Mouse (Mus musculus) embryonic facial prominence, embryonic 10.5 days (tissue): ENCODE data around the gene Zfp668. TPM values are rescaled to one million over a fixed set of nuclear protein-coding genes. Genes with fewer than 3 reads are reported as not detected.
"Not testable (repeated sequence)": the region's sequence is repeated elsewhere in the genome, so short reads cannot be mapped to it uniquely, and the experiment has no call there.

ENCODE experiments used
- DNase-seq: peaks from one replicate; pipeline ENCODE4 v3.0.0-alpha.2; 2017; ENCODE audit warnings: low spot score
- H3K27ac ChIP-seq: fragments of 300-500 bp; sonication (generic); replicated peaks from 2 replicates; pipeline ENCODE4 v1.5.1; 2016; ENCODE audit warnings: mild to moderate bottlenecking
- H3K27me3 ChIP-seq: fragments of 300-500 bp; sonication (generic); replicated peaks from 2 replicates; pipeline ENCODE4 v1.6.1; 2016; ENCODE audit warnings: low read depth, mild to moderate bottlenecking; ENCODE audit not compliant: poor library complexity, severe bottlenecking
- H3K36me3 ChIP-seq: fragments of 300-500 bp; sonication (generic); replicated peaks from 2 replicates; pipeline ENCODE4 v1.6.1; 2016; ENCODE audit warnings: mild to moderate bottlenecking, moderate library complexity
- H3K4me1 ChIP-seq: fragments of 300-500 bp; sonication (generic); 2 replicates; pipeline ENCODE4 v1.6.1; 2016
- H3K4me3 ChIP-seq: fragments of 300-500 bp; sonication (generic); 2 replicates; pipeline ENCODE4 v1.5.1; 2016; ENCODE audit warnings: mild to moderate bottlenecking, moderate library complexity
- H3K9me3 ChIP-seq: fragments of 300-500 bp; sonication (generic); 2 replicates; pipeline ENCODE4 v1.6.1; 2016; ENCODE audit warnings: mild to moderate bottlenecking
- WGBS: fragments of 180-500 bp; shearing (Covaris S2); methylation state at CpG from one replicate; pipeline ENCODE4 v1.1.7; 2016; 5-methylcytosine and 5-hydroxymethylcytosine counted together
- polyA plus RNA-seq: library from polyadenylated mRNA; unstranded; fragments of >200 nt; fragmentation: Nextera tagmentation; extraction: Ambion mirVana; gene quantifications from 2 replicates; pipeline ENCODE4 v1.2.1, GENCODE M21; 2016

Gene Zfp668
- polyA plus RNA-seq, 1 experiment from 2014 or later: 42.5 TPM

DNA sequence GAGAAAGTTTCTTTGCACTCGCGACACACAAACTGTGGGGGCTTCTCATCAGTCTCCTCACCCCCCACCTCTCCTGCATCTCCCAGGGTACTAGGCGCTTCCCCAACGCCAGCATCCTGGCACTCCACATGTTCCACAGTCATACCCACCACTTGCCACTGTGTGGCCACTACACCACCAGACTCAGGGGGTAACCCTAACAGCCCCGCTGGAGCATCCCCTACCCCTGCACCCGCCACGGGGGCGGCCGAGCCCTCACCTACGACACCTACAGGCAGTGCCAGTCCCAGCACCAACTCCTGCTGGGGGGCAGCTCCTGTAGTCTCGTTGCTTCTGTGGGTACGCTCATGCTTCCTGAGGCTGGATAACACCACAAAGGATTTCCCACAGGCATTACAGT lies 10.2 kb downstream of the Zfp668 start:
- Histone ChIP-seq H3K4me3 (0 out of 2 replicates have a peak overlapping the region, but pooled peaks have one; percentile 8), H3K9me3 (no peaks in the 10 kb centered on the region), H3K36me3 (peaks cover 81% of the 10 kb centered on the region), H3K27me3 (no peaks in the 10 kb centered on the region), H3K4me1 (no peaks in the 10 kb centered on the region), H3K27ac (no peak overlapping the region)
- WGBS: 92% methylated on average over 12 of the region's 12 CpGs
- DNase-seq: no peak

DNA sequence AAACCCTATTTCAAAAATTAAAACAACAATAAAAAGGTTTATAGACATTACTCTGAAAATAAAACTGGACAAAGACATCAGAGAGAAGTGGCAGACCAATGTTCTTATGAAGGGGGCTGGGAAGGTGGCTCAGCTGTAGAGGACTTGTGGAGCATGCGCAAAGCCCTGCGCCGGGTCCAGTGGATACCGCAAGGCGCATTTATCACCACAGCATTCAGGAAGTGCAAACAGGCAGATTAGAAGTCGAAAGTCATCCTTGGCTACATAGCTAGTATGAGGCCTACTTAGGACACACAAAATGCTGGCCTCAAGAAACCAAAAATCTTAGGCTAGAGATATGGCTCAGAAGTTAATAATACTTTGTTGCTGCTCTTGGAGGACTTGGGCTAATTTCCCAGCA lies 18.4 kb downstream of the Zfp668 start:
- no peaks in the 10 kb centered on the region for H3K4me1 ChIP-seq
- no peak overlapping the region for H3K27ac ChIP-seq
- no peak overlapping the region for H3K4me3 ChIP-seq
- H3K9me3 ChIP-seq: no peaks in the 10 kb centered on the region
- no peaks in the 10 kb centered on the region for H3K27me3 ChIP-seq
- no peak for DNase-seq
- peaks cover 4% of the 10 kb centered on the region; the same call in 1 of the 2 replicates for H3K36me3 ChIP-seq
- WGBS: 93% methylated on average over 6 of the region's 6 CpGs

- H3K27ac ChIP-seq: no peak overlapping the region
- H3K9me3 ChIP-seq: no peaks in the 10 kb centered on the region
- H3K36me3 ChIP-seq: peaks cover 24% of the 10 kb centered on the region
- no peaks in the 10 kb centered on the region for H3K27me3 ChIP-seq
- no peak for DNase-seq
- 66% methylated on average over 5 of the region's 5 CpGs for WGBS
- H3K4me3 ChIP-seq: no peak overlapping the region
- no peaks in the 10 kb centered on the region for H3K4me1 ChIP-seq
Measured at GRCm38 (mm10) chr7:127850906-127851305, 25.7 kb downstream of the Zfp668 start.

- no peaks in the 10 kb centered on the region for H3K9me3 ChIP-seq
- H3K36me3 ChIP-seq: peaks cover 25% of the 10 kb centered on the region
- DNase-seq: no peak
- H3K4me1 ChIP-seq: no peaks in the 10 kb centered on the region
- no peak overlapping the region for H3K27ac ChIP-seq
- H3K27me3 ChIP-seq: no peaks in the 10 kb centered on the region
- 80% methylated on average over 6 of the region's 6 CpGs for WGBS
- no peak overlapping the region for H3K4me3 ChIP-seq
Measured at GRCm38 (mm10) chr7:127849973-127850875, 26.4 kb downstream of the Zfp668 start.

DNA sequence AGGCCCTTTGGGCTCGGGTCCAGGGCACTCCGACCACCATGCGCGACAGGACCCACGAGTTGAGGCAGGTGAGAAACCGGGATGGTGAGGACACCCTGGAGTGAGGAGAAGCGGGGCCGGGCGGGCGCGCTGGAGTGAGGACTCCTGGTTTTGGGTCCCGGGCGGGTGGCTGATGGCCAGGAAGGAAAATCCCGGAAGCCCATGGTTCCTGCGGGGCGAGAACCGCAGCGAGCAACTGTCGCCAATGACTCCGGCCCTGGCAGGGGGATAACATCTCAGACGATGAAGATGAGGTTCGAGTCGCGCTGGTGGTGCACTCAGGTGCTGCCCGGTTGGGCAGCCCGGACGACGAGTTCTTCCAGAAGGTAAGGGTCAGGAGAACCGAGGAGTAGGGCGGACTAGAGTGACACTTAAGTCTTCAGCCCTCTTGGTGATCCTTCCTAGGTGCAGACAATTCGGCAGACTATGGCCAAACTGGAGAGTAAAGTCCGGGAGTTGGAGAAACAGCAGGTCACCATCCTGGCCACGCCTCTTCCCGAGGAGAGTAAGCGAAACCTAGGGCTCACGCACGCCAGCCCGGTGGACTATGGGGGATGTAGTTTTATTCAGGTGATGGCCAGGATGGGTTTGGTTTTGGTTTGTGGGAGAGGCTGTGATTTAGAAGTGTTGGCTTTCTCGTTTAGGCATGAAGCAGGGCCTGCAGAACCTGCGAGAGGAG lies 34.5 kb downstream of the Zfp668 start:
- H3K9me3 ChIP-seq: no peaks in the 10 kb centered on the region
- peaks cover 29% of the 10 kb centered on the region for H3K36me3 ChIP-seq
- DNase-seq: peak; percentile 77
- peak overlapping the region; percentile 85 for H3K27ac ChIP-seq
- H3K27me3 ChIP-seq: no peaks in the 10 kb centered on the region
- H3K4me1 ChIP-seq: peaks cover 15% of the 10 kb centered on the region
- peak overlapping the region; percentile 77 for H3K4me3 ChIP-seq
- WGBS: under 1% methylated on average over 40 of the region's 40 CpGs

DNA sequence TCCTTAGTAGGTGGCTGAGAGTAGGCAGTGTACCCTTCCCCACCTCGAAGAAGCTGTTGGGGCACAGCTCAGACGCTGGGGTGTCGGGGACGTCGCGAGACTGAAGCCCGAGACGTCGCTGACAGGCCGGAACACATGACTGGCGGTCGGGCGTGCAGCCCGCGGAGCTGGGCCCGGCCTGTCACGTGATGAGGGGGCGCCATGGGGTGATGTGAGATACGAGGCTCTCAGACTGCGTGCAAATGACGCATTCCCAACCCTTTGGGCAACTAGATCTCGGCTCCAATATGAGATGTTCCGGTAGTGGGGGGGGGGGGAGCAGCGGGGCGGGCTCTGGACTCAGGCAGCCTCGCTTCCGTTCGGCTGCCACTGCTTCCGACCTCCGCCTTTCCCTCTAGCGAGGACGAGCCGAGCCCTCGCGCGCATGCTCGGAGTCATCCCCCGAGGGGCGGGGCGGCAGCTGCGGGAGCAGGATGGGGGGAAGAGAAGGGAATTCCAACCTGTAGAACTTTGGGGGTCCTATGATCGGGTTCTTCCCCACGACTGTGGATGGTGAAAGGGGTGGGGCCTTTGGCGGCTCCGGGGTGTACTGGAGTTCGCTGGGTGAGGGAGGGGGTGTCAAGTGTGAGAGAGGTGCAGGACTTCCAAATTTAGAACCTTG lies 35.2 kb downstream of the Zfp668 start:
- no peaks in the 10 kb centered on the region for H3K9me3 ChIP-seq
- WGBS: under 1% methylated on average over 46 of the region's 46 CpGs
- peak overlapping the region; percentile 77 for H3K4me3 ChIP-seq

DNA sequence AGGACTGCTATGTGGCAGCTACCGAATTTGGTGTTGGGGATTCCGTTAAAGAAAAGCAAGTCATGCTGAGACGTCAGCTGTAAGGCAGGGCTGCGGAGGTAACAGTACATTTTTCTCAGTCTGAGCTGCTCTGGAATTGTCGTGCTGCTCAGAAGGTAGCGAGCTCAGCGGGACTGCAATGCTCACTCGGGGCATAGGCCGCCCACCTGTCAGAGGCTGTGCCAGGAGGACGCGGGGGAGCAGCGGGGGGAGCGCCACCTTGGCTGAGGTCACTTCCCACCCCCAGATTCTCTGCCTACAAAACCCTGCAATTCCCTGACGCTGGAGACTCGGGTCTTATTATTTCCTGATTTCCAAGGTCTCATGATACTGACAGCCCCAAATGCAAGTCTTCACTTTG lies 35.7 kb downstream of the Zfp668 start:
- Histone ChIP-seq H3K27me3 (no peaks in the 10 kb centered on the region), H3K27ac (peak overlapping the region; percentile 85), H3K9me3 (no peaks in the 10 kb centered on the region), H3K4me1 (peaks cover 15% of the 10 kb centered on the region), H3K36me3 (peaks cover 16% of the 10 kb centered on the region), H3K4me3 (peak overlapping the region; percentile 77)
- WGBS: 5% methylated on average over 15 of the region's 15 CpGs
- no peak for DNase-seq

More for the DNA sequence above, 35.2 kb downstream of the Zfp668 start:
- H3K36me3 ChIP-seq: peaks cover 22% of the 10 kb centered on the region
- peak; percentile 93 for DNase-seq
- H3K27me3 ChIP-seq: no peaks in the 10 kb centered on the region
- peaks cover 15% of the 10 kb centered on the region for H3K4me1 ChIP-seq
- H3K27ac ChIP-seq: peak overlapping the region; percentile 85

GRCm38 (mm10) chr7:127840031-127840430 lies 36.6 kb downstream of the Zfp668 start:
- Histone ChIP-seq H3K36me3 (peaks cover 15% of the 10 kb centered on the region), H3K4me1 (peaks cover 15% of the 10 kb centered on the region)
- not testable (repeated sequence) for H3K27me3 ChIP-seq, DNase-seq, H3K27ac ChIP-seq, H3K9me3 ChIP-seq, H3K4me3 ChIP-seq
- WGBS: 76% methylated on average over 2 of the region's 2 CpGs

GRCm38 (mm10) chr7:127837878-127838277 lies 38.8 kb downstream of the Zfp668 start:
- H3K4me1 ChIP-seq: peaks cover 14% of the 10 kb centered on the region
- H3K27ac ChIP-seq, H3K4me3 ChIP-seq, H3K27me3 ChIP-seq, H3K36me3 ChIP-seq, DNase-seq, H3K9me3 ChIP-seq: not testable (repeated sequence)
- WGBS: 77% methylated on average over 4 of the region's 4 CpGs

DNA sequence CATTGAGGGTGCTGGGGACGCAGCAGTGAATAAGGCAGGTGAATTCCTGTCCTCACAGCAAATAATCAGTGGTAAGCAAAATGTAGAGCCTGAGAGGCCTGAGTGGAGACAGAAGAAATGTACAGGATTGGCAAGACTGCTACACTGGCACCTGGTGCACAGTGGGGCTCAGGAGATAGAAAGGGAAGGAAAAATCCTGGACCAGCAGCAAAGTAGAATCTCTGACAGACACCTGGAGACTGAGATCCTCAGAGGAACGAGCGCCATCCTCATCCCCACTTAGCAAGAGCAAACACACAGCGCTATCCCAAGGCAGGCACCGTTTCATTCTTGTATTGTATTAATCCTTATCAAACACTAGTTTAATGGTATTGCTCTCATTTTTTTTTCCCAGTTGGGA lies 39.2 kb downstream of the Zfp668 start:
- no peaks in the 10 kb centered on the region for H3K36me3 ChIP-seq
- H3K27me3 ChIP-seq: no peaks in the 10 kb centered on the region
- no peak overlapping the region for H3K4me3 ChIP-seq
- H3K4me1 ChIP-seq: peaks cover 10% of the 10 kb centered on the region
- DNase-seq: no peak
- no peak overlapping the region for H3K27ac ChIP-seq
- WGBS: 93% methylated on average over 5 of the region's 5 CpGs
- H3K9me3 ChIP-seq: no peaks in the 10 kb centered on the region

DNA sequence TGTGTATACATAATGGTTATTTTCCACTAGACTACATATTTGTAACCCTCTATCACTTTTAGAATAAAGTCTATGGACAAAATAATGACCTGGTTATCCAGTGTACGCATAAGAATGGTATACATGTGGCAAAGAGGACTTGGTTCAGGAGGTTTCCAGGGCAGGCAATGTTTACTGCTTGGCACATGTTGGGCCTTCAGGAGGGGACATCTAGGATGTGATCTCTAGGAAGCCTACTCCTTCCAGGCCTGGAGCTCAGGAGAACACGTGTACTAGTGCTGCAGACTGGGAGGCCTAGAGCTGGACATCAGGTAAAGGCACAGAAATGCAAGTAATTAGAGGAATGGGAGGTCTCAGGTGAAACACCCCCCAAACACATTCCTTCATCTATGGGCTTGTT lies 41.1 kb downstream of the Zfp668 start:
- no peak for DNase-seq
- H3K4me1 ChIP-seq: peaks cover 2% of the 10 kb centered on the region
- no peak overlapping the region for H3K4me3 ChIP-seq
- H3K9me3 ChIP-seq: no peaks in the 10 kb centered on the region
- H3K27ac ChIP-seq: no peak overlapping the region
- H3K36me3 ChIP-seq: no peaks in the 10 kb centered on the region
- 81% methylated on average over 2 of the region's 2 CpGs for WGBS
- H3K27me3 ChIP-seq: no peaks in the 10 kb centered on the region

- Histone ChIP-seq H3K4me1 (peaks cover 46% of the 10 kb centered on the region), H3K36me3 (no peaks in the 10 kb centered on the region), H3K27ac (peak within 1 kb of the TSS; percentile 93), H3K27me3 (no peaks in the 10 kb centered on the region), H3K4me3 (peak within 1 kb of the TSS; percentile 89), H3K9me3 (no peaks in the 10 kb centered on the region)
- peak; percentile 84 for DNase-seq
- WGBS: 3% methylated on average over 36 of the region's 38 CpGs
Measured at GRCm38 (mm10) chr7:127824176-127824871, 52.3 kb downstream of the Zfp668 start, which contains the start of the genes Stx4a and Stx1b. Gene Stx4a (plus strand): TSS chr7:127824294. Gene Stx1b (minus strand): TSS chr7:127824549.
